Mouse (Mus musculus) spleen, adult 2 months (tissue): ENCODE measurements around the gene Fgr. TPM values are rescaled to one million over a fixed set of nuclear protein-coding genes. Genes with fewer than 3 reads are reported as not detected.
A peak's percentile ranks its signal among the peaks of the same experiment; 100 is the strongest.

Experiments used
- DNase-seq, 2 experiments: peaks; one replicate each; pipeline versions ENCODE4 v3.0.0 to v3.0.0-alpha.2; 2012 to 2021; ENCODE audit warnings: low spot score in 2 of 2, low read depth in 1 of 2
- H3K27ac ChIP-seq: fragments of 200-500 bp; 2 replicates; pipeline ENCODE4 v1.5.1; 2012; ENCODE audit warnings: low read length, inconsistent platforms; ENCODE audit not compliant: insufficient read depth
- H3K27me3 ChIP-seq: fragments of 200-500 bp; 2 replicates; pipeline ENCODE4 v1.6.1; 2012; ENCODE audit warnings: mild to moderate bottlenecking, moderate library complexity, low read length, inconsistent platforms; ENCODE audit not compliant: control insufficient read depth, insufficient read depth
- H3K36me3 ChIP-seq: fragments of 200-500 bp; 2 replicates; pipeline ENCODE4 v1.6.1; 2012; ENCODE audit warnings: mild to moderate bottlenecking, low read length, inconsistent platforms; ENCODE audit not compliant: control insufficient read depth, insufficient read depth
- H3K4me1 ChIP-seq: fragments of 200-500 bp; 2 replicates; pipeline ENCODE4 v1.6.1; 2011; ENCODE audit warnings: inconsistent platforms; ENCODE audit not compliant: control insufficient read depth, insufficient read depth, insufficient read length
- H3K4me3 ChIP-seq: fragments of 200-500 bp; 2 replicates; pipeline ENCODE4 v1.5.1; 2011; ENCODE audit warnings: mild to moderate bottlenecking, inconsistent platforms; ENCODE audit not compliant: insufficient read depth, insufficient read length; ENCODE audit errors: extremely low read depth
- CTCF ChIP-seq: fragments of 200-500 bp; IDR thresholded peaks from 2 replicates; pipeline ENCODE4 v1.5.1; 2011; ENCODE audit warnings: mild to moderate bottlenecking, inconsistent platforms; ENCODE audit not compliant: insufficient read depth, insufficient read length, insufficient replicate concordance; ENCODE audit errors: extremely low read depth
- POLR2A ChIP-seq: fragments of 200-500 bp; IDR thresholded peaks from 2 replicates; pipeline ENCODE4 v1.6.1; 2011; ENCODE audit warnings: low read depth, low read length, inconsistent platforms
- WGBS: fragments of 180-500 bp; shearing (Covaris S2); methylation state at CpG from one replicate; pipeline ENCODE4 v1.1.7; 2018; 5-methylcytosine and 5-hydroxymethylcytosine counted together
- polyA plus RNA-seq: library from polyadenylated mRNA; depleted of rRNA; stranded (reverse); fragments of >200 nt; gene quantifications from 2 replicates; pipeline ENCODE4 v1.2.3, GENCODE M21; 2012

Fgr gene
- polyA plus RNA-seq, 1 experiment: 37.5 TPM

- Histone ChIP-seq H3K27ac (peak overlapping the region; percentile 96), H3K4me3 (peak overlapping the region; percentile 51), H3K4me1 (peaks cover 65% of the 10 kb centered on the region), H3K27me3 (no peaks in the 10 kb centered on the region), H3K36me3 (no peaks in the 10 kb centered on the region)
- WGBS: 32% methylated on average over 15 of the region's 15 CpGs
- no peak for DNase-seq
- no peak for TF ChIP-seq POLR2A
- no peak for TF ChIP-seq CTCF
These were observed 1.0 kb downstream of the Fgr start for GRCm38 (mm10) chr4:132974904-132975303.

GRCm38 (mm10) chr4:132975791-132976190, 1.9 kb downstream of the Fgr start:
- 25% methylated on average over 3 of the region's 3 CpGs for WGBS
- H3K4me1 ChIP-seq: peaks cover 65% of the 10 kb centered on the region
- no peak for DNase-seq
- H3K27ac ChIP-seq: peak overlapping the region; percentile 96
- H3K4me3 ChIP-seq: peak overlapping the region; percentile 23
- H3K36me3 ChIP-seq: no peaks in the 10 kb centered on the region
- H3K27me3 ChIP-seq: no peaks in the 10 kb centered on the region
- TF ChIP-seq POLR2A (no peak), CTCF (no peak)

GRCm38 (mm10) chr4:132976729-132977128, 2.8 kb downstream of the Fgr start:
- TF ChIP-seq CTCF (no peak), POLR2A (peak; percentile 22; the same call in 1 of the 2 replicates)
- WGBS: 1% methylated on average over 6 of the region's 6 CpGs
- H3K36me3 ChIP-seq: no peaks in the 10 kb centered on the region
- H3K4me1 ChIP-seq: peaks cover 63% of the 10 kb centered on the region
- peak in 1 of 2 experiments; percentile 71 for DNase-seq
- H3K27me3 ChIP-seq: no peaks in the 10 kb centered on the region
- peak overlapping the region; percentile 96 for H3K27ac ChIP-seq
- H3K4me3 ChIP-seq: peak overlapping the region; percentile 34; the same call in 1 of the 2 replicates

GRCm38 (mm10) chr4:132977597-132977996, 3.7 kb downstream of the Fgr start:
- Histone ChIP-seq H3K36me3 (no peaks in the 10 kb centered on the region), H3K4me1 (peaks cover 57% of the 10 kb centered on the region; the same call in 1 of the 2 replicates), H3K27me3 (no peaks in the 10 kb centered on the region), H3K27ac (peak overlapping the region; percentile 96), H3K4me3 (no peak overlapping the region; the same call in 1 of the 2 replicates)
- WGBS: 6% methylated on average over 5 of the region's 5 CpGs
- peak in 1 of 2 experiments; percentile 55 for DNase-seq
- TF ChIP-seq CTCF (no peak), POLR2A (no peak)

DNA sequence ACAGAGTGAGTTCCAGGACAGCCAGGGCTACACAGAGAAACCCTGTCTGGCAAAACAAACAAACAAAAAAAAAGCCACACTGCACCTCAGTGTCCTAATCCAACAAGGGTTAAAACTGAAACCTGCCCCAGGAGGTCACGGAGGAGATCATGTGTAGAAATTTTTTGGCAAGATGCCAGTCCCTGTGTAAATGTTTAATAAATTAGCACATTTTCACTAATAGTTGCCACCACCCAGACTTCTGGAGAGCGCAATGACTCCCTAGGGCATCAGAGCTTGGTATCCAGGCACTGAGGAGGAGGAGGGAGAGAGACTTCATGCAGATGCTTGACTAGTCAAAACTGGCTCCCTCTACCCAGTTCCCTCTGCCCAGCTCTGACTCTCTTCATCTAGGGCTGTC, 5.3 kb downstream of the Fgr start:
- H3K36me3 ChIP-seq: no peaks in the 10 kb centered on the region
- no peak overlapping the region for H3K27ac ChIP-seq
- DNase-seq: no peak
- no peak overlapping the region for H3K4me3 ChIP-seq
- no peak for TF ChIP-seq POLR2A
- no peak for TF ChIP-seq CTCF
- 46% methylated on average over 2 of the region's 2 CpGs for WGBS
- H3K27me3 ChIP-seq: no peaks in the 10 kb centered on the region
- H3K4me1 ChIP-seq: peaks cover 49% of the 10 kb centered on the region; the same call in 1 of the 2 replicates

DNA sequence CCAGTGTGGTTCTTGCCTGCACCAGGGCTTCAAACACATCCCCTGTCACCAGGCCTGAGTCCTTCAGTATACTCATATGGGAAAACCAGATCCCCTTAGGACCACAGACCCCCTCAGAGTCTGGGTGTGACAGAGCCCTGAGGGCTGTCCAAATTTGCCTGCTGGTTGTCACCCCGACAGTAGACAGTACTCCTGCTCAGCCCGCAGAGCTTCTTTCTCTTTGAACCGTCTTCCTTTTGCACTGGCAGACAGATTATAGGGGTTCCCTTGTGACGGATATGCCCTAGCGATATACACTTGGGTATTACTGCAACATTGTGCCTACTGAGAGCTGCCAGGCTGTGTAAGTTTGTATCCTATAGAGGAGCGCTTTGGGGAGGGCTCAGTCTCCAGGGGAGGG, 7.7 kb downstream of the Fgr start:
- Histone ChIP-seq H3K27me3 (no peaks in the 10 kb centered on the region), H3K27ac (0 out of 2 replicates have a peak overlapping the region, but pooled peaks have one; percentile 23), H3K4me3 (no peak overlapping the region), H3K36me3 (no peaks in the 10 kb centered on the region), H3K4me1 (peaks cover 31% of the 10 kb centered on the region; the same call in 1 of the 2 replicates)
- DNase-seq: no peak
- 66% methylated on average over 6 of the region's 6 CpGs for WGBS
- TF ChIP-seq CTCF (no peak), POLR2A (no peak)

- H3K4me3 ChIP-seq: no peak overlapping the region
- 32% methylated on average over 6 of the region's 6 CpGs for WGBS
- TF ChIP-seq POLR2A (no peak), CTCF (no peak)
- H3K27me3 ChIP-seq: no peaks in the 10 kb centered on the region
- H3K36me3 ChIP-seq: no peaks in the 10 kb centered on the region
- peaks cover 19% of the 10 kb centered on the region; the same call in 1 of the 2 replicates for H3K4me1 ChIP-seq
- H3K27ac ChIP-seq: peak overlapping the region; percentile 47; the same call in 1 of the 2 replicates
- DNase-seq: no peak
These were observed 9.1 kb downstream of the Fgr start for GRCm38 (mm10) chr4:132982999-132983398.
